Mouse (Mus musculus): ENCODE data around the gene Zdhhc17. TPM values are rescaled to one million over a fixed set of nuclear protein-coding genes. Genes with fewer than 3 reads are reported as not detected.

The Zdhhc17 gene
- polyA plus RNA-seq, 1 experiment from 2014 or later: 17.3 TPM

- H3K9ac ChIP-seq (ENCODE audit: low read length): no peak overlapping the region
- ATAC-seq (ENCODE audit: insufficient read depth, low FRiP score): no peak
- peaks cover 3% of the 10 kb centered on the region for H3K4me1 ChIP-seq (ENCODE audit: control insufficient read depth, insufficient read depth, low read length)
- H3K27me3 ChIP-seq (ENCODE audit: control insufficient read depth, insufficient read depth, low read length): no peaks in the 10 kb centered on the region
- H3K4me2 ChIP-seq (ENCODE audit: low read depth, low read length): no peak overlapping the region
- H3K27ac ChIP-seq (ENCODE audit: low read length): no peak overlapping the region
- H3K36me3 ChIP-seq (ENCODE audit: control insufficient read depth, insufficient read depth, low read length): no peaks in the 10 kb centered on the region
- no peaks in the 10 kb centered on the region for H3K9me3 ChIP-seq (replicated peaks; ENCODE audit: control insufficient read depth, low read length)
- H3K4me3 ChIP-seq (replicated peaks; ENCODE audit: low read length): no peak overlapping the region
- 88% methylated on average over 1 of the region's 1 CpGs for WGBS
Observed at GRCm38 (mm10) chr10:110974885-110975284, 35.1 kb downstream of the Zdhhc17 start.

GRCm38 (mm10) chr10:110974463-110974862, 35.5 kb downstream of the Zdhhc17 start:
- Histone ChIP-seq H3K9ac (ENCODE audit: low read length) (no peak overlapping the region), H3K4me2 (ENCODE audit: low read depth, low read length) (no peak overlapping the region), H3K4me1 (ENCODE audit: control insufficient read depth, insufficient read depth, low read length) (peaks cover 3% of the 10 kb centered on the region), H3K4me3 (replicated peaks; ENCODE audit: low read length) (no peak overlapping the region), H3K9me3 (replicated peaks; ENCODE audit: control insufficient read depth, low read length) (no peaks in the 10 kb centered on the region), H3K27me3 (ENCODE audit: control insufficient read depth, insufficient read depth, low read length) (no peaks in the 10 kb centered on the region), H3K27ac (ENCODE audit: low read length) (no peak overlapping the region), H3K36me3 (ENCODE audit: control insufficient read depth, insufficient read depth, low read length) (no peaks in the 10 kb centered on the region)
- ATAC-seq (ENCODE audit: insufficient read depth, low FRiP score): no peak
- 55% methylated on average over 3 of the region's 3 CpGs for WGBS

DNA sequence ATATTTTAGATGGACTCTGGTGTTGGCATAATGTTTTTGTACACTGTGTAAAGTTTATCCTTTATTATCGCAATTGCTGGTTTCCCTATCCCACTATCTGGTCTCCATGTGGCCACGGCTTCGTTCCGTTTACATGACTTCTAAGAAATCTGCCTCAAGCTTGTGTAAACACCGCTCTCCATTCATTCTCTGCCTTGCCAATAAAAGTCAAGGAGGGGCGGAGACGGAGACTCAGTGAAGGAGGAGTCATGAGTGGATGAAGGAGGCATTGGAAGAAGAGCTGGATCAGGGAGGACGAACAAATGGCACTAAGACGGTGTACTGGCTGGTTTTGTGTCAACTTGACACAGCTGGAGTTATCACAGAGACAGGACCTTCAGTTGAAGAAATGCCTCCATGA, 37.9 kb downstream of the Zdhhc17 start:
- H3K4me3 ChIP-seq (replicated peaks; ENCODE audit: low read length): no peak overlapping the region
- peaks cover 3% of the 10 kb centered on the region for H3K4me1 ChIP-seq (ENCODE audit: control insufficient read depth, insufficient read depth, low read length)
- no peaks in the 10 kb centered on the region for H3K9me3 ChIP-seq (replicated peaks; ENCODE audit: control insufficient read depth, low read length)
- peak; percentile 69 for ATAC-seq (ENCODE audit: insufficient read depth, low FRiP score)
- H3K27me3 ChIP-seq (ENCODE audit: control insufficient read depth, insufficient read depth, low read length): no peaks in the 10 kb centered on the region
- no peak overlapping the region for H3K9ac ChIP-seq (ENCODE audit: low read length)
- no peaks in the 10 kb centered on the region for H3K36me3 ChIP-seq (ENCODE audit: control insufficient read depth, insufficient read depth, low read length)
- no peak overlapping the region for H3K4me2 ChIP-seq (ENCODE audit: low read depth, low read length)
- no peak overlapping the region for H3K27ac ChIP-seq (ENCODE audit: low read length)
- 29% methylated on average over 9 of the region's 9 CpGs for WGBS

- H3K27me3 ChIP-seq (ENCODE audit: control insufficient read depth, insufficient read depth, low read length): no peaks in the 10 kb centered on the region
- no peak overlapping the region for H3K4me2 ChIP-seq (ENCODE audit: low read depth, low read length)
- ATAC-seq (ENCODE audit: insufficient read depth, low FRiP score): no peak
- 71% methylated on average over 6 of the region's 6 CpGs for WGBS
- no peak overlapping the region for H3K4me3 ChIP-seq (replicated peaks; ENCODE audit: low read length)
- peaks cover 3% of the 10 kb centered on the region for H3K4me1 ChIP-seq (ENCODE audit: control insufficient read depth, insufficient read depth, low read length)
- H3K36me3 ChIP-seq (ENCODE audit: control insufficient read depth, insufficient read depth, low read length): no peaks in the 10 kb centered on the region
- H3K27ac ChIP-seq (ENCODE audit: low read length): no peak overlapping the region
- no peaks in the 10 kb centered on the region for H3K9me3 ChIP-seq (replicated peaks; ENCODE audit: control insufficient read depth, low read length)
- H3K9ac ChIP-seq (ENCODE audit: low read length): no peak overlapping the region
Observed at GRCm38 (mm10) chr10:110971483-110971882, 38.5 kb downstream of the Zdhhc17 start.

DNA sequence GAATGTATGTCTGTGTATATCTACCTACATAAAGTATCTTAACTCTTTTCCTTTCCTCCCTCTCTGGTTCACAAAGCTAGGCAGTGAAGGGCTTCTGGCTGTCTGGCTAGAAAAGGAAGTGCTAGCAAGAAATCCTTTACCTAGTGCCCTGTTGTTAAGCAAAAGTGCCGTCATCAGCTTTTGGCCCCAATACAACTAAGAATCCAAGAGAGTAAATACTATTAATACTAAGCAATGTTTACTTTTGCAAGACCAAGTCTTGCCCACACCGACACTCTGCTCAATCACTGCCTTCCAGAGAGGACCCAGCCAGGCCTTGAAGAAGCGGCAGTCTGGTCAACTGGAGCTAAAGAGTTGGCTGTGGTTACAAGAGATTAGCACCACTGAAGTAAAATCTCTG, 38.9 kb downstream of the Zdhhc17 start:
- H3K36me3 ChIP-seq (ENCODE audit: control insufficient read depth, insufficient read depth, low read length): no peaks in the 10 kb centered on the region
- no peak overlapping the region for H3K9ac ChIP-seq (ENCODE audit: low read length)
- ATAC-seq (ENCODE audit: insufficient read depth, low FRiP score): no peak
- no peaks in the 10 kb centered on the region for H3K27me3 ChIP-seq (ENCODE audit: control insufficient read depth, insufficient read depth, low read length)
- peaks cover 3% of the 10 kb centered on the region for H3K4me1 ChIP-seq (ENCODE audit: control insufficient read depth, insufficient read depth, low read length)
- no peak overlapping the region for H3K27ac ChIP-seq (ENCODE audit: low read length)
- no peak overlapping the region for H3K4me2 ChIP-seq (ENCODE audit: low read depth, low read length)
- H3K4me3 ChIP-seq (replicated peaks; ENCODE audit: low read length): no peak overlapping the region
- H3K9me3 ChIP-seq (replicated peaks; ENCODE audit: control insufficient read depth, low read length): no peaks in the 10 kb centered on the region
- WGBS: 52% methylated on average over 3 of the region's 3 CpGs

DNA sequence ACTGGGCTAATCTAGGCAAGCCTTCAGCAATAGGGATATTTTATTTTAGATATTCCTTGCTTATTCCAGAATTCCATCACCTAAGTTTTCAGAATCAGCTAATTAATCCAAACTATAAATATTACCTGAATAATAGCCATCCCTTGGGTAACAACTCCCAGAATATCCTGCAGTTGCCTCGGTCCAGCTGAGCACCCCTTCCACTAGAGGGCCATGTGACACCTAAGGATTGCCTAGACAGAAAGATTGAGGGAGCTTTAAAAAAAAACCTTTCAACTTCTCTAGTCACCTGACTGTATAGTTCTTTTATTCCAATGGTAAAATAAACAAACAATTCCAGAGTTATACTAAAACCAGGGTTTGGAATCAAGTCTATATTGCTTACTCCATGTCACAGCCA, 47.8 kb downstream of the Zdhhc17 start:
- Histone ChIP-seq H3K4me2 (ENCODE audit: low read depth, low read length) (no peak overlapping the region), H3K9ac (ENCODE audit: low read length) (no peak overlapping the region), H3K27me3 (ENCODE audit: control insufficient read depth, insufficient read depth, low read length) (no peaks in the 10 kb centered on the region), H3K4me3 (replicated peaks; ENCODE audit: low read length) (no peak overlapping the region), H3K4me1 (ENCODE audit: control insufficient read depth, insufficient read depth, low read length) (no peaks in the 10 kb centered on the region), H3K27ac (ENCODE audit: low read length) (no peak overlapping the region), H3K9me3 (replicated peaks; ENCODE audit: control insufficient read depth, low read length) (no peaks in the 10 kb centered on the region), H3K36me3 (ENCODE audit: control insufficient read depth, insufficient read depth, low read length) (no peaks in the 10 kb centered on the region)
- 39% methylated on average over 1 of the region's 1 CpGs for WGBS
- ATAC-seq (ENCODE audit: insufficient read depth, low FRiP score): no peak

DNA sequence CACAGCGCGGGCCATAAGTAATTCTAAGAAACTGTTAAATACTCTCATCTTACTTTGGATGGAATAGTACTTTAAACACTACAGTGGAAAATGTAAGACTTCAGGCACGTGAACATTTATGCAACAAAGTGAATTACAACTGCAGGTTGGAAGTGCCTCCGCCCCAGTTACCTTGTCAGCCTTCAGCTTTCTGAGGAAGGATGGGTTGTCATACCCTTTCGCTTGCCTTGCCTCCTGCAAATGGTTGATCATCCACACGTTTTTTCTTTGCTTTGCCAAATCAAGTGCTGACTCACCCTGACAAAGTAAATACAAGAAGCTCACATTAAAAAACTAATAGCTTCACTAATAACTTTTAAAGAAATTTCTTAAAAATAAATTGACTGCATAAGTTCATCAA, 49.1 kb downstream of the Zdhhc17 start:
- ATAC-seq (ENCODE audit: insufficient read depth, low FRiP score): no peak
- H3K27me3 ChIP-seq (ENCODE audit: control insufficient read depth, insufficient read depth, low read length): no peaks in the 10 kb centered on the region
- 81% methylated on average over 6 of the region's 6 CpGs for WGBS

GRCm38 (mm10) chr10:110959781-110960180, 50.2 kb downstream of the Zdhhc17 start:
- H3K27me3 ChIP-seq (ENCODE audit: control insufficient read depth, insufficient read depth, low read length): no peaks in the 10 kb centered on the region
- 94% methylated on average over 8 of the region's 8 CpGs for WGBS
- no peaks in the 10 kb centered on the region for H3K36me3 ChIP-seq (ENCODE audit: control insufficient read depth, insufficient read depth, low read length)
- no peaks in the 10 kb centered on the region for H3K4me1 ChIP-seq (ENCODE audit: control insufficient read depth, insufficient read depth, low read length)
- H3K4me2 ChIP-seq (ENCODE audit: low read depth, low read length): no peak overlapping the region
- no peak overlapping the region for H3K4me3 ChIP-seq (replicated peaks; ENCODE audit: low read length)
- no peaks in the 10 kb centered on the region for H3K9me3 ChIP-seq (replicated peaks; ENCODE audit: control insufficient read depth, low read length)
- no peak for ATAC-seq (ENCODE audit: insufficient read depth, low FRiP score)
- H3K9ac ChIP-seq (ENCODE audit: low read length): no peak overlapping the region
- no peak overlapping the region for H3K27ac ChIP-seq (ENCODE audit: low read length)

More for the DNA sequence above, 49.1 kb downstream of the Zdhhc17 start:
- no peaks in the 10 kb centered on the region for H3K4me1 ChIP-seq (ENCODE audit: control insufficient read depth, insufficient read depth, low read length)
- no peak overlapping the region for H3K27ac ChIP-seq (ENCODE audit: low read length)
- H3K4me3 ChIP-seq (replicated peaks; ENCODE audit: low read length): no peak overlapping the region
- H3K9me3 ChIP-seq (replicated peaks; ENCODE audit: control insufficient read depth, low read length): no peaks in the 10 kb centered on the region
- H3K4me2 ChIP-seq (ENCODE audit: low read depth, low read length): no peak overlapping the region
- no peak overlapping the region for H3K9ac ChIP-seq (ENCODE audit: low read length)
- H3K36me3 ChIP-seq (ENCODE audit: control insufficient read depth, insufficient read depth, low read length): no peaks in the 10 kb centered on the region

GRCm38 (mm10) chr10:110958879-110959278, 51.1 kb downstream of the Zdhhc17 start:
- 97% methylated on average over 6 of the region's 6 CpGs for WGBS

GRCm38 (mm10) chr10:110952937-110953451, 56.9 kb downstream of the Zdhhc17 start:
- Histone ChIP-seq H3K4me3 (replicated peaks; ENCODE audit: low read length) (no peak overlapping the region), H3K27me3 (ENCODE audit: control insufficient read depth, insufficient read depth, low read length) (no peaks in the 10 kb centered on the region), H3K4me2 (ENCODE audit: low read depth, low read length) (no peak overlapping the region), H3K4me1 (ENCODE audit: control insufficient read depth, insufficient read depth, low read length) (no peaks in the 10 kb centered on the region), H3K9me3 (replicated peaks; ENCODE audit: control insufficient read depth, low read length) (no peaks in the 10 kb centered on the region), H3K27ac (ENCODE audit: low read length) (peak overlapping the region; percentile 30), H3K9ac (ENCODE audit: low read length) (no peak overlapping the region), H3K36me3 (ENCODE audit: control insufficient read depth, insufficient read depth, low read length) (0 out of 2 replicates have a peak, but pooled peaks cover 4% of the 10 kb centered on the region)
- peak; percentile 91 for ATAC-seq (ENCODE audit: insufficient read depth, low FRiP score)
- WGBS: 42% methylated on average over 9 of the region's 9 CpGs

More at GRCm38 (mm10) chr10:110958879-110959278, 51.1 kb downstream of the Zdhhc17 start:
- H3K9me3 ChIP-seq (replicated peaks; ENCODE audit: control insufficient read depth, low read length): no peaks in the 10 kb centered on the region
- no peak overlapping the region for H3K27ac ChIP-seq (ENCODE audit: low read length)
- H3K4me3 ChIP-seq (replicated peaks; ENCODE audit: low read length): no peak overlapping the region
- H3K36me3 ChIP-seq (ENCODE audit: control insufficient read depth, insufficient read depth, low read length): no peaks in the 10 kb centered on the region
- no peaks in the 10 kb centered on the region for H3K4me1 ChIP-seq (ENCODE audit: control insufficient read depth, insufficient read depth, low read length)
- no peak overlapping the region for H3K9ac ChIP-seq (ENCODE audit: low read length)
- H3K27me3 ChIP-seq (ENCODE audit: control insufficient read depth, insufficient read depth, low read length): no peaks in the 10 kb centered on the region
- no peak for ATAC-seq (ENCODE audit: insufficient read depth, low FRiP score)
- no peak overlapping the region for H3K4me2 ChIP-seq (ENCODE audit: low read depth, low read length)
